Comparison of ENCODE assay signal across 32 mouse cellular contexts in genomic region chr3:121401384-121401783, GRCm38 (mm10).
"Had no signal": no experiment of that assay in that cellular context is flagged by ENCODE, and none has a peak within 500 bp of the region (broad histone marks: within the 10 kb centered on the region; RNA-seq: fewer than 3 reads in every experiment).

No protein-coding gene starts in this region.

- H3K4me3 ChIP-seq: heart, adult 2 months; heart, embryonic 10.5 days; heart, embryonic 12.5 days; heart, embryonic 13.5 days; heart, embryonic 15.5 days; hindbrain, embryonic 10.5 days; hindbrain, embryonic 12.5 days; hindbrain, embryonic 13.5 days; hindbrain, embryonic 15.5 days; kidney, embryonic 15.5 days; layer of hippocampus, adult 2 months; left cerebral cortex, adult 2 months had no signal

- H3K4me2 ChIP-seq: heart, embryonic 11.5 days; heart, embryonic 12.5 days; heart, embryonic 13.5 days; heart, embryonic 15.5 days; hindbrain, embryonic 12.5 days; hindbrain, embryonic 13.5 days; hindbrain, embryonic 14.5 days; hindbrain, embryonic 15.5 days; kidney, embryonic 15.5 days had no signal

- H3K4me1 ChIP-seq: heart, embryonic 12.5 days; heart, embryonic 13.5 days; heart, embryonic 15.5 days; hindbrain, embryonic 12.5 days; hindbrain, embryonic 13.5 days; hindbrain, embryonic 15.5 days; kidney, embryonic 15.5 days had no signal

- DNase-seq: heart, adult 2 months; heart, postnatal 10 days; heart, postnatal 14 days; heart, postnatal 4 days; kidney, adult 11 months; kidney, adult 18-20 months; kidney, adult 2 months; kidney, adult 8-10 months; kidney, postnatal 10 days; kidney, postnatal 14 days; kidney, postnatal 25 days; kidney, postnatal 36 days; kidney, postnatal 4 days; layer of hippocampus, adult 9-11 months; layer of hippocampus, postnatal 36 days had no signal

- H3K9me3 ChIP-seq: heart, embryonic 10.5 days; heart, embryonic 12.5 days; heart, embryonic 13.5 days; heart, embryonic 15.5 days; hindbrain, embryonic 10.5 days; hindbrain, embryonic 12.5 days; hindbrain, embryonic 13.5 days; hindbrain, embryonic 15.5 days; kidney, embryonic 15.5 days had no signal

- ATAC-seq: hindbrain, embryonic 16.5 days; hindbrain, postnatal 0 days; inflammation-experienced regulatory T-cells, adult 6 months had no signal

- H3K36me3 ChIP-seq: heart, embryonic 10.5 days; heart, embryonic 12.5 days; heart, embryonic 13.5 days; heart, embryonic 15.5 days; hindbrain, embryonic 10.5 days; hindbrain, embryonic 12.5 days; hindbrain, embryonic 13.5 days; hindbrain, embryonic 15.5 days; kidney, embryonic 15.5 days had no signal

- H3K27ac ChIP-seq: heart, adult 2 months; heart, embryonic 10.5 days; heart, embryonic 13.5 days; heart, embryonic 15.5 days; hindbrain, embryonic 10.5 days; hindbrain, embryonic 12.5 days; hindbrain, embryonic 13.5 days; hindbrain, embryonic 14.5 days; hindbrain, embryonic 15.5 days; hindbrain, postnatal 0 days; kidney, embryonic 15.5 days; kidney, postnatal 0 days; layer of hippocampus, adult 2 months; left cerebral cortex, adult 2 months had no signal

- H3K27me3 ChIP-seq: heart, embryonic 12.5 days; heart, embryonic 13.5 days; heart, embryonic 15.5 days; hindbrain, embryonic 12.5 days; hindbrain, embryonic 13.5 days; hindbrain, embryonic 15.5 days; kidney, embryonic 15.5 days had no signal

- H3K9ac ChIP-seq: heart, embryonic 12.5 days; heart, embryonic 13.5 days; heart, embryonic 15.5 days; hindbrain, embryonic 12.5 days; hindbrain, embryonic 13.5 days; hindbrain, embryonic 14.5 days; hindbrain, embryonic 15.5 days; kidney, embryonic 15.5 days had no signal
